Mouse (Mus musculus) ES-Bruce4 (cell line): ENCODE measurements around the gene Fam155a.

Experiments used
- CTCF ChIP-seq: IDR thresholded peaks from one replicate; pipeline ENCODE4 v1.8.1; 2011; ENCODE audit warnings: low read depth, low read length
- EP300 ChIP-seq: IDR thresholded peaks from 2 replicates; pipeline ENCODE4 v1.6.1; 2011; ENCODE audit warnings: low read depth, low read length; ENCODE audit not compliant: insufficient read depth
- POLR2A ChIP-seq: IDR thresholded peaks from one replicate; pipeline ENCODE4 v1.8.1; 2011; ENCODE audit warnings: low read length; ENCODE audit not compliant: insufficient read depth

DNA sequence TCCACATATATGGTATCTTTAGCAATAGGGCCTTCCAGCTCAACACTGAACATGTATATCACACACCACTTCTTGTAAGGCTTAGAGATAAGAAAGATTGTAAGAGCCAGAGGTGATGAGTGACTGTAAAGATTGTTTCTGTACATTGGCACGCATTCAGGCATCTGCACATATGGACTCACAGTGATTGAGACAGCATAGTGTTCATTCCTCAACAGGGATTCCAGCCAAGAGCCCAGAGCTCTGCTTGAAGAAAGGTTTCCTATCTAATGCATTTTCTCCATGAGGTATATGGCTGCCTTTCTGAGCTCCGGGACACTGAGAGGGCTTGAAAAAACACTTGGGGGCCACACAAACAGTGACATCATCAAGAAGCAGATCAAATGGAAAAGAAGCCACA, 438.2 kb downstream of the Fam155a start:
- TF ChIP-seq CTCF: no peak
- TF ChIP-seq POLR2A: no peak
- TF ChIP-seq EP300: no peak
